Mouse (Mus musculus): ENCODE results near the gene Grip2. TPM values are rescaled to one million over a fixed set of nuclear protein-coding genes. Genes with fewer than 3 reads are reported as not detected.

Gene Grip2
- polyA plus RNA-seq, 1 experiment from 2014 or later: 7.8 TPM

- no peaks in the 10 kb centered on the region for H3K36me3 ChIP-seq (ENCODE audit: control insufficient read depth, insufficient read depth, low read length)
- H3K27ac ChIP-seq (replicated peaks in 1 of 2; ENCODE audit: control insufficient read depth in 1 of 2, insufficient read depth in 1 of 2, low read depth in 2 of 2, low read length in 2 of 2): peak overlapping the region; percentile 56 to 62
- no peaks in the 10 kb centered on the region for H3K27me3 ChIP-seq (ENCODE audit: control insufficient read depth, insufficient read depth, low read length)
- H3K9me3 ChIP-seq (ENCODE audit: control insufficient read depth, low read length): no peaks in the 10 kb centered on the region
- peak overlapping the region; percentile 67 for H3K4me2 ChIP-seq (ENCODE audit: low read length)
- H3K4me1 ChIP-seq (ENCODE audit: control insufficient read depth in 2 of 2, insufficient read depth in 2 of 2, low read length in 2 of 2): peaks cover 57 to 89% of the 10 kb centered on the region in 2 experiments
- H3K4me3 ChIP-seq (ENCODE audit: control insufficient read depth in 1 of 2, insufficient read depth in 1 of 2, low read depth in 1 of 2, low read length in 2 of 2): peak overlapping the region; percentile 28 to 39
- 50% methylated on average over 3 of the region's 3 CpGs for WGBS
- no peak for ATAC-seq (ENCODE audit: insufficient number of reproducible peaks, insufficient read depth, low FRiP score, low read depth)
- peak overlapping the region; percentile 68 for H3K9ac ChIP-seq (ENCODE audit: low read length)
These were observed 31.4 kb downstream of the Grip2 start for GRCm38 (mm10) chr6:91795640-91796039.

DNA sequence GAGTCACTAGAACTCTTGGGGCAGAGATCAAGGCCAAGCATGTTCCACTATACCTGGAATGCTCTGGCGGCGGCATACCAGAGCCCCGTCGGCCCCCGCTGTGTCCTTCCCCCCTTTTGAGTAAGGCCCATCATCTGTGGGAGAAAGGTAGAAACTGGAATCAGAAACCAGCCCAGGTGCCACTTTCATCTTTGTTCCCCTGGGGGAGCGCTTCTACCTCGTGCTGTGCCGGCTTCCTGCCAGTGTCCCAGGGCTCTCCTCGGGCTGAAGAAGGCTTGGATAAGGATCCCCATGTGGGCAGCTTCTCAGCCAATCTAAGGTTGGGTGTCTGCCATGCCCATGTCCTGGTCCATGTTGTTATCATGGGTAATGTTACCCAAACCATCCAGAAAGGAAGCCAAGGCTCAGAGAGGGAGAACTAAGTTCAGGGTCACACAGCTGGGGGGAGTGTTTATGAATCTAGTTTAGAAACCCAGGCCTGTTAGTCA is 38.7 kb downstream of the Grip2 start:
- H3K4me1 ChIP-seq (ENCODE audit: control insufficient read depth in 2 of 2, insufficient read depth in 2 of 2, low read length in 2 of 2): peaks cover 32 to 57% of the 10 kb centered on the region in 2 experiments
- H3K36me3 ChIP-seq (ENCODE audit: control insufficient read depth, insufficient read depth, low read length): peaks cover 35% of the 10 kb centered on the region
- ATAC-seq (ENCODE audit: insufficient number of reproducible peaks, insufficient read depth, low FRiP score, low read depth): no peak
- H3K27me3 ChIP-seq (ENCODE audit: control insufficient read depth, insufficient read depth, low read length): no peaks in the 10 kb centered on the region
- H3K9ac ChIP-seq (ENCODE audit: low read length): no peak overlapping the region
- no peak overlapping the region for H3K27ac ChIP-seq (replicated peaks in 1 of 2; ENCODE audit: control insufficient read depth in 1 of 2, insufficient read depth in 1 of 2, low read depth in 2 of 2, low read length in 2 of 2)
- no peak overlapping the region for H3K4me2 ChIP-seq (ENCODE audit: low read length)
- no peaks in the 10 kb centered on the region for H3K9me3 ChIP-seq (ENCODE audit: control insufficient read depth, low read length)
- H3K4me3 ChIP-seq (ENCODE audit: control insufficient read depth in 1 of 2, insufficient read depth in 1 of 2, low read depth in 1 of 2, low read length in 2 of 2): no peak overlapping the region
- 80% methylated on average over 9 of the region's 9 CpGs for WGBS

GRCm38 (mm10) chr6:91785018-91785417 is 42.0 kb downstream of the Grip2 start:
- Histone ChIP-seq H3K4me2 (ENCODE audit: low read length) (peak overlapping the region; percentile 28; the same call in 1 of the 2 replicates), H3K27ac (replicated peaks in 1 of 2; ENCODE audit: control insufficient read depth in 1 of 2, insufficient read depth in 1 of 2, low read depth in 2 of 2, low read length in 2 of 2) (peak overlapping the region; percentile 98), H3K36me3 (ENCODE audit: control insufficient read depth, insufficient read depth, low read length) (peaks cover 64% of the 10 kb centered on the region), H3K9ac (ENCODE audit: low read length) (peak overlapping the region; percentile 56), H3K27me3 (ENCODE audit: control insufficient read depth, insufficient read depth, low read length) (no peaks in the 10 kb centered on the region), H3K4me3 (ENCODE audit: control insufficient read depth in 1 of 2, insufficient read depth in 1 of 2, low read depth in 1 of 2, low read length in 2 of 2) (no peak overlapping the region), H3K4me1 (ENCODE audit: control insufficient read depth in 2 of 2, insufficient read depth in 2 of 2, low read length in 2 of 2) (peaks cover 21 to 26% of the 10 kb centered on the region in 2 experiments), H3K9me3 (ENCODE audit: control insufficient read depth, low read length) (no peaks in the 10 kb centered on the region)
- WGBS: 29% methylated on average over 3 of the region's 3 CpGs
- ATAC-seq (ENCODE audit: insufficient number of reproducible peaks, insufficient read depth, low FRiP score, low read depth): peak; percentile 76

DNA sequence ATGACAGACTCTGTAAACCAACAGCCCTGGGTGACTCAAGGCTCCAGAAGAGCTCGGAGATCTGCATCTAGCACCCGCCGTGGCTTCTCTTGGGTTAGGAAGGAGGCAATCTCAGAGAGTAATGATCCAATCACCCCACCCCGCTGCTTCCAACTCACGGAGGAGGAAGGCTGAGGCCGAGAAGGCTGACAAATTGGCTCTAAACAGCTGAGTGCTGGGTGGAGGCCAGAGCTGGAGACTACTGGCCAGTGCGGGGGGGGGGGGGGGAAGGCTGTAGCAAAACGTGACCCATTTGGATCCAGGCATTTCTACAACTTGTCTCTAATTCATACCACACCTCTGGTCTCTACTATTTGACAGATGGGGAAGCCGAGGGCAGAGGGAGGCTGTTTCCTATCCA is 47.8 kb downstream of the Grip2 start:
- 64% methylated on average over 8 of the region's 9 CpGs for WGBS
- H3K4me3 ChIP-seq (ENCODE audit: control insufficient read depth in 1 of 2, insufficient read depth in 1 of 2, low read depth in 1 of 2, low read length in 2 of 2): no peak overlapping the region
- H3K9ac ChIP-seq (ENCODE audit: low read length): no peak overlapping the region
- H3K27ac ChIP-seq (replicated peaks in 1 of 2; ENCODE audit: control insufficient read depth in 1 of 2, insufficient read depth in 1 of 2, low read depth in 2 of 2, low read length in 2 of 2): no peak overlapping the region
- H3K36me3 ChIP-seq (ENCODE audit: control insufficient read depth, insufficient read depth, low read length): peaks cover 82% of the 10 kb centered on the region
- no peak overlapping the region for H3K4me2 ChIP-seq (ENCODE audit: low read length)
- H3K9me3 ChIP-seq (ENCODE audit: control insufficient read depth, low read length): no peaks in the 10 kb centered on the region
- no peaks in the 10 kb centered on the region for H3K4me1 ChIP-seq (ENCODE audit: control insufficient read depth in 2 of 2, insufficient read depth in 2 of 2, low read length in 2 of 2)
- ATAC-seq (ENCODE audit: insufficient number of reproducible peaks, insufficient read depth, low FRiP score, low read depth): no peak
- H3K27me3 ChIP-seq (ENCODE audit: control insufficient read depth, insufficient read depth, low read length): no peaks in the 10 kb centered on the region

- 0 out of 2 replicates have a peak, but pooled peaks cover 3% of the 10 kb centered on the region for H3K9me3 ChIP-seq (ENCODE audit: control insufficient read depth, low read length)
- H3K4me2 ChIP-seq (ENCODE audit: low read length): no peak overlapping the region
- no peak overlapping the region for H3K4me3 ChIP-seq (ENCODE audit: control insufficient read depth in 1 of 2, insufficient read depth in 1 of 2, low read depth in 1 of 2, low read length in 2 of 2)
- peaks cover 79% of the 10 kb centered on the region for H3K36me3 ChIP-seq (ENCODE audit: control insufficient read depth, insufficient read depth, low read length)
- ATAC-seq (ENCODE audit: insufficient number of reproducible peaks, insufficient read depth, low FRiP score, low read depth): peak; percentile 18; the same call in 1 of the 2 replicates
- H3K27me3 ChIP-seq (ENCODE audit: control insufficient read depth, insufficient read depth, low read length): no peaks in the 10 kb centered on the region
- WGBS: 17% methylated on average over 9 of the region's 9 CpGs
- H3K27ac ChIP-seq (replicated peaks in 1 of 2; ENCODE audit: control insufficient read depth in 1 of 2, insufficient read depth in 1 of 2, low read depth in 2 of 2, low read length in 2 of 2): no peak overlapping the region
- no peaks in the 10 kb centered on the region for H3K4me1 ChIP-seq (ENCODE audit: control insufficient read depth in 2 of 2, insufficient read depth in 2 of 2, low read length in 2 of 2)
- no peak overlapping the region for H3K9ac ChIP-seq (ENCODE audit: low read length)
These were observed 50.5 kb downstream of the Grip2 start for GRCm38 (mm10) chr6:91776543-91776942.

- Histone ChIP-seq H3K9me3 (ENCODE audit: control insufficient read depth, low read length) (peaks cover 9% of the 10 kb centered on the region), H3K27me3 (ENCODE audit: control insufficient read depth, insufficient read depth, low read length) (no peaks in the 10 kb centered on the region), H3K27ac (replicated peaks in 1 of 2; ENCODE audit: control insufficient read depth in 1 of 2, insufficient read depth in 1 of 2, low read depth in 2 of 2, low read length in 2 of 2) (no peak overlapping the region), H3K36me3 (ENCODE audit: control insufficient read depth, insufficient read depth, low read length) (peaks cover 65% of the 10 kb centered on the region), H3K4me3 (ENCODE audit: control insufficient read depth in 1 of 2, insufficient read depth in 1 of 2, low read depth in 1 of 2, low read length in 2 of 2) (no peak overlapping the region), H3K4me1 (ENCODE audit: control insufficient read depth in 2 of 2, insufficient read depth in 2 of 2, low read length in 2 of 2) (no peaks in the 10 kb centered on the region), H3K4me2 (ENCODE audit: low read length) (no peak overlapping the region), H3K9ac (ENCODE audit: low read length) (no peak overlapping the region)
- WGBS: 62% methylated on average over 5 of the region's 5 CpGs
- no peak for ATAC-seq (ENCODE audit: insufficient number of reproducible peaks, insufficient read depth, low FRiP score, low read depth)
These were observed 53.1 kb downstream of the Grip2 start for GRCm38 (mm10) chr6:91773951-91774350.

DNA sequence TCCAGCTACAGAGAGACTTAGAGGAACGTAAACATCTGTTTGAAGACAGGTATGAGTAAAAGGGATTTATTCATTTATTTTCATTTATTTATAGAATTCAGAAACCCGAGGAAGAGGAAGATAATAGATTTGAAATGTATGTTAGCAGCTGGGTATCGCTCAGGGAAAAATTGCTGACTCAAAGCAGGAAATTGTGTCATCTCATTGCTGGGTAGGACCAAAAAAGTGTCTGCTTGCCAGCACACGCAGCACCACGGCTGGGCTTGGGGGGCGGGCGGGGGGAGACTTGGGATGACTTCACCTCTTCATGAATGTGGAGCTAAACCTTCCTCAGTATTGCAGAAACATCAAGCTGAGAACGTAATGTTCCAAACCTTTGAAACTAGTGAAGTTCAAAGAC is 59.5 kb downstream of the Grip2 start:
- Histone ChIP-seq H3K4me2 (ENCODE audit: low read length) (no peak overlapping the region), H3K9me3 (ENCODE audit: control insufficient read depth, low read length) (peaks cover 9% of the 10 kb centered on the region), H3K27ac (replicated peaks in 1 of 2; ENCODE audit: control insufficient read depth in 1 of 2, insufficient read depth in 1 of 2, low read depth in 2 of 2, low read length in 2 of 2) (no peak overlapping the region), H3K4me3 (ENCODE audit: control insufficient read depth in 1 of 2, insufficient read depth in 1 of 2, low read depth in 1 of 2, low read length in 2 of 2) (no peak overlapping the region), H3K36me3 (ENCODE audit: control insufficient read depth, insufficient read depth, low read length) (peaks cover 52% of the 10 kb centered on the region), H3K4me1 (ENCODE audit: control insufficient read depth in 2 of 2, insufficient read depth in 2 of 2, low read length in 2 of 2) (no peaks in the 10 kb centered on the region), H3K9ac (ENCODE audit: low read length) (no peak overlapping the region), H3K27me3 (ENCODE audit: control insufficient read depth, insufficient read depth, low read length) (no peaks in the 10 kb centered on the region)
- 84% methylated on average over 8 of the region's 8 CpGs for WGBS
- no peak for ATAC-seq (ENCODE audit: insufficient number of reproducible peaks, insufficient read depth, low FRiP score, low read depth)
